Mouse (Mus musculus) liver, embryonic 14.5 days (tissue): ENCODE results near the gene Rab12. TPM values are rescaled to one million over a fixed set of nuclear protein-coding genes. Genes with fewer than 3 reads are reported as not detected.

Experiments used
- ATAC-seq: fragments of 200-750 bp; cut with Nextera tagmentation; 2 replicates; pipeline ENCODE4 v1.8.0; 2017; ENCODE audit warnings: moderate number of reproducible peaks, mild to moderate bottlenecking, moderate library complexity; ENCODE audit not compliant: insufficient read depth
- DNase-seq, 3 experiments: peaks; one replicate each; pipeline ENCODE4 v3.0.0-alpha.2; 2012 to 2013; ENCODE audit warnings: low read depth in 3 of 3, low spot score in 3 of 3
- H3K27ac ChIP-seq: fragments of 300-500 bp; sonication (generic); 2 replicates; pipeline ENCODE4 v1.5.1; 2014; ENCODE audit warnings: moderate library complexity, mild to moderate bottlenecking, control low read depth, inconsistent platforms
- H3K27me3 ChIP-seq: fragments of 300-500 bp; sonication (generic); 2 replicates; pipeline ENCODE4 v1.6.1; 2014; ENCODE audit warnings: mild to moderate bottlenecking, low read length, moderate library complexity; ENCODE audit not compliant: control insufficient read depth, insufficient read depth
- H3K36me3 ChIP-seq: fragments of 300-500 bp; sonication (generic); replicated peaks from 2 replicates; pipeline ENCODE4 v1.6.1; 2014; ENCODE audit warnings: low read depth; ENCODE audit not compliant: control insufficient read depth, insufficient read depth
- H3K4me1 ChIP-seq, 2 experiments: fragments of 200-500 bp in 1 of 2; fragments of 300-500 bp in 1 of 2; sonication (generic) in 1 of 2; replicated peaks; 2 replicates each; pipeline ENCODE4 v1.6.1; 2012 to 2014; ENCODE audit warnings: antibody characterized with exemption in 1 of 2, inconsistent platforms in 1 of 2, low read length in 1 of 2; ENCODE audit not compliant: control insufficient read depth in 2 of 2, insufficient read depth in 2 of 2
- H3K4me2 ChIP-seq: fragments of 300-500 bp; sonication (generic); 2 replicates; pipeline ENCODE4 v1.6.1; 2014; ENCODE audit warnings: low read depth, mild to moderate bottlenecking, control low read depth, moderate library complexity
- H3K4me3 ChIP-seq, 2 experiments: fragments of 200-500 bp in 1 of 2; fragments of 300-500 bp in 1 of 2; sonication (generic) in 1 of 2; 2 replicates each; pipeline ENCODE4 v1.5.1; 2012 to 2014; ENCODE audit warnings: low read depth in 2 of 2, low read length in 2 of 2, mild to moderate bottlenecking in 2 of 2, control low read depth in 1 of 2, inconsistent platforms in 1 of 2, moderate library complexity in 1 of 2; ENCODE audit not compliant: insufficient read depth in 1 of 2
- H3K9ac ChIP-seq: fragments of 300-500 bp; sonication (generic); replicated peaks from 2 replicates; pipeline ENCODE4 v1.6.1; 2014; ENCODE audit warnings: mild to moderate bottlenecking, control low read depth, moderate library complexity
- H3K9me3 ChIP-seq: fragments of 300-500 bp; sonication (generic); 2 replicates; pipeline ENCODE4 v1.6.1; 2016; ENCODE audit warnings: low read length, mixed read lengths; ENCODE audit not compliant: control insufficient read depth
- CTCF ChIP-seq: IDR thresholded peaks from 2 replicates; pipeline ENCODE4 v1.5.1; 2016; ENCODE audit warnings: antibody characterized with exemption, low read depth, control low read depth
- EP300 ChIP-seq: IDR thresholded peaks from 2 replicates; pipeline ENCODE4 v1.6.1; 2016; ENCODE audit warnings: antibody characterized with exemption, low read depth
- WGBS: fragments of 180-500 bp; shearing (Covaris S2); extraction: QIAGEN DNeasy Blood & Tissue Kit; methylation state at CpG from one replicate; pipeline ENCODE4 v1.1.7; 2014; ENCODE audit not compliant: insufficient replicate concordance; 5-methylcytosine and 5-hydroxymethylcytosine counted together
- polyA plus RNA-seq, 2 experiments: library from polyadenylated mRNA; depleted of rRNA in 1 of 2; stranded (reverse) in 1 of 2; unstranded in 1 of 2; fragments of >200 nt; fragmentation: Nextera tagmentation in 1 of 2; extraction: Ambion mirVana in 1 of 2; gene quantifications; 2 replicates each; pipeline versions ENCODE4 v1.2.1 to v1.2.3; 2012 to 2014

Rab12 gene
- polyA plus RNA-seq, 2 experiments: 5.4 to 8.4 TPM

GRCm38 (mm10) chr17:66507049-66507954 lies 12.2 kb downstream of the Rab12 start:
- no peaks in the 10 kb centered on the region for H3K27me3 ChIP-seq
- no peaks in the 10 kb centered on the region; the same call in 1 of the 2 replicates for H3K36me3 ChIP-seq
- H3K4me1 ChIP-seq: peaks cover 0 to 1% of the 10 kb centered on the region in 2 experiments; a peak in 1 of 4 replicates
- no peak overlapping the region for H3K4me2 ChIP-seq
- H3K27ac ChIP-seq: no peak overlapping the region
- DNase-seq (no peak), ATAC-seq (no peak)
- TF ChIP-seq EP300 (no peak), CTCF (no peak)
- H3K9me3 ChIP-seq: no peaks in the 10 kb centered on the region
- no peak overlapping the region for H3K4me3 ChIP-seq
- H3K9ac ChIP-seq: no peak overlapping the region
- WGBS: 70% methylated on average over 9 of the region's 9 CpGs

GRCm38 (mm10) chr17:66504964-66505363 lies 14.6 kb downstream of the Rab12 start:
- no peaks in the 10 kb centered on the region for H3K9me3 ChIP-seq
- H3K27ac ChIP-seq: no peak overlapping the region
- no peak for ATAC-seq
- H3K4me3 ChIP-seq: no peak overlapping the region
- no peak for TF ChIP-seq CTCF
- TF ChIP-seq EP300: no peak
- H3K9ac ChIP-seq: no peak overlapping the region
- WGBS: 85% methylated on average over 8 of the region's 8 CpGs
- H3K4me1 ChIP-seq: 0 out of 4 replicates have a peak, but pooled peaks cover 0 to 1% of the 10 kb centered on the region in 2 experiments
- DNase-seq: no peak
- H3K4me2 ChIP-seq: no peak overlapping the region
- no peaks in the 10 kb centered on the region for H3K27me3 ChIP-seq
- H3K36me3 ChIP-seq: no peaks in the 10 kb centered on the region; the same call in 1 of the 2 replicates

- no peaks in the 10 kb centered on the region for H3K9me3 ChIP-seq
- WGBS: 87% methylated on average over 2 of the region's 2 CpGs
- DNase-seq: no peak
- TF ChIP-seq CTCF: no peak
- no peak for TF ChIP-seq EP300
- no peaks in the 10 kb centered on the region for H3K4me1 ChIP-seq
- H3K4me2 ChIP-seq: no peak overlapping the region
- H3K9ac ChIP-seq: no peak overlapping the region
- H3K4me3 ChIP-seq: no peak overlapping the region
- H3K36me3 ChIP-seq: no peaks in the 10 kb centered on the region; the same call in 1 of the 2 replicates
- no peaks in the 10 kb centered on the region for H3K27me3 ChIP-seq
- no peak for ATAC-seq
- H3K27ac ChIP-seq: no peak overlapping the region
These were observed 15.3 kb downstream of the Rab12 start for GRCm38 (mm10) chr17:66504248-66504647.

GRCm38 (mm10) chr17:66503466-66503865 lies 16.1 kb downstream of the Rab12 start:
- no peak for ATAC-seq
- TF ChIP-seq CTCF (no peak), EP300 (no peak)
- no peaks in the 10 kb centered on the region for H3K4me1 ChIP-seq
- H3K4me2 ChIP-seq: no peak overlapping the region
- no peaks in the 10 kb centered on the region; the same call in 1 of the 2 replicates for H3K36me3 ChIP-seq
- no peaks in the 10 kb centered on the region for H3K9me3 ChIP-seq
- no peak for DNase-seq
- 78% methylated on average over 9 of the region's 9 CpGs for WGBS
- no peak overlapping the region for H3K4me3 ChIP-seq
- no peaks in the 10 kb centered on the region for H3K27me3 ChIP-seq
- no peak overlapping the region for H3K27ac ChIP-seq
- H3K9ac ChIP-seq: no peak overlapping the region

DNA sequence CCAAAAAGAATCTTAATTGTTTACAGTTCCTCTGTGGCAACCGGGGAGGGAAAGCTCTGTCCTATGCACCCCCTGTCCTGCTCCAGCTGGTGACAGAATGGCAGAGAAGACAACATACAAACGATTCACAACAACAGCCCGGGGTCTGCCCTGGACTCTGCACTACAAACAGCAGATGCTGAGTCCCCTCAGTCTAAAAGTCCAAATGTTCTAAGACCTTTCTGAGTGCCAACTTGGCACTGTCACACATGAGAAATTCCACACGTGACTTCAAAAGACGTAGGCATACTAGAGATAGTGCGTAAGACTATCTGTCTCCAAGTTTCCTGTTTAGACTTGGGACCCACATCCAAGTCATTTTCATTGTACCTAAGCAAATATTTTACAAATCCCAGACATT lies 16.7 kb downstream of the Rab12 start:
- Histone ChIP-seq H3K4me3 (no peak overlapping the region), H3K36me3 (no peaks in the 10 kb centered on the region; the same call in 1 of the 2 replicates), H3K27ac (no peak overlapping the region), H3K4me1 (no peaks in the 10 kb centered on the region), H3K4me2 (no peak overlapping the region), H3K9me3 (no peaks in the 10 kb centered on the region), H3K27me3 (no peaks in the 10 kb centered on the region), H3K9ac (no peak overlapping the region)
- ATAC-seq (no peak), DNase-seq (no peak)
- 80% methylated on average over 6 of the region's 6 CpGs for WGBS
- no peak for TF ChIP-seq CTCF
- TF ChIP-seq EP300: no peak
